Mouse (Mus musculus) layer of hippocampus, adult 9-11 months (tissue): ENCODE results near the gene Card6.

Experiments used
- DNase-seq: peaks from one replicate; pipeline ENCODE4 v3.0.0; 2022

Gene Card6

GRCm38 (mm10) chr15:5081235-5081634 lies 27.1 kb downstream of the Card6 start:
- peak; percentile 38 for DNase-seq

- peak; percentile 41 for DNase-seq
These were observed 39.4 kb downstream of the Card6 start for GRCm38 (mm10) chr15:5068801-5069518.

GRCm38 (mm10) chr15:5063635-5064034 lies 44.7 kb downstream of the Card6 start, which contains the start of gene C7:
TSS of gene C7 (minus strand) at chr15:5063740.
- no peak for DNase-seq
